ENCODE assay signal across 32 mouse cellular contexts in genomic region chr3:63910301-63910700, GRCm38 (mm10). TPM values are rescaled to one million over a fixed set of nuclear protein-coding genes. Genes with fewer than 3 reads are reported as not detected.
"Had no signal": no experiment of that assay in that cellular context is flagged by ENCODE, and none has a peak within 500 bp of the region (broad histone marks: within the 10 kb centered on the region; RNA-seq: fewer than 3 reads in every experiment).

No protein-coding gene starts in this region.

- H3K9me3 ChIP-seq: embryonic facial prominence, embryonic 10.5 days; embryonic facial prominence, embryonic 12.5 days; embryonic facial prominence, embryonic 13.5 days; embryonic facial prominence, embryonic 15.5 days; forebrain, embryonic 10.5 days; forebrain, embryonic 12.5 days; forebrain, embryonic 13.5 days; forebrain, embryonic 15.5 days had no signal

- H3K27ac ChIP-seq: embryonic facial prominence, embryonic 10.5 days; embryonic facial prominence, embryonic 12.5 days; embryonic facial prominence, embryonic 13.5 days; embryonic facial prominence, embryonic 15.5 days; forebrain, embryonic 10.5 days; forebrain, embryonic 12.5 days; forebrain, embryonic 13.5 days; forebrain, embryonic 15.5 days; gastrocnemius, adult 2 months; heart, adult 2 months had no signal

- H3K4me3 ChIP-seq: embryonic facial prominence, embryonic 10.5 days; embryonic facial prominence, embryonic 12.5 days; embryonic facial prominence, embryonic 13.5 days; embryonic facial prominence, embryonic 15.5 days; erythroblast, embryonic 14.5 days; forebrain, embryonic 10.5 days; forebrain, embryonic 12.5 days; forebrain, embryonic 13.5 days; forebrain, embryonic 15.5 days; gastrocnemius, adult 2 months; heart, adult 2 months had no signal

- H3K27me3 ChIP-seq: embryonic facial prominence, embryonic 15.5 days; forebrain, embryonic 12.5 days; forebrain, embryonic 13.5 days; forebrain, embryonic 15.5 days had no signal

- H3K4me1 ChIP-seq: embryonic facial prominence, embryonic 12.5 days had no signal

- H3K9ac ChIP-seq: embryonic facial prominence, embryonic 12.5 days; embryonic facial prominence, embryonic 13.5 days; embryonic facial prominence, embryonic 15.5 days; forebrain, embryonic 12.5 days; forebrain, embryonic 13.5 days; forebrain, embryonic 15.5 days; forebrain, postnatal 0 days had no signal

- H3K4me2 ChIP-seq: embryonic facial prominence, embryonic 12.5 days; embryonic facial prominence, embryonic 13.5 days; embryonic facial prominence, embryonic 15.5 days; forebrain, embryonic 12.5 days; forebrain, embryonic 13.5 days; forebrain, embryonic 15.5 days had no signal

- ATAC-seq: forebrain, embryonic 13.5 days; forebrain, embryonic 14.5 days; forebrain, embryonic 15.5 days; forebrain, embryonic 16.5 days; forebrain, postnatal 0 days had no signal

- DNase-seq: cerebellum, adult 2 months; cerebellum, adult 8-10 months; cerebellum, adult 9-10 months; cerebellum, adult 9-11 months; cerebellum, postnatal 10 days; cerebellum, postnatal 14 days; cerebellum, postnatal 25 days; cerebellum, postnatal 36 days; embryo, embryonic 11 days; forebrain, postnatal 0 days; gastrocnemius, adult 2 months; gastrocnemius, postnatal 10 days; gastrocnemius, postnatal 14 days; gastrocnemius, postnatal 25 days; gastrocnemius, postnatal 36 days; heart, adult 11 months; heart, adult 18-20 months; heart, adult 2 months had no signal

- H3K36me3 ChIP-seq: embryonic facial prominence, embryonic 10.5 days; embryonic facial prominence, embryonic 12.5 days; embryonic facial prominence, embryonic 15.5 days; forebrain, embryonic 10.5 days; forebrain, embryonic 12.5 days; forebrain, embryonic 15.5 days had no signal

RNA-seq across cellular contexts. Expression of gene Plch1, which starts 11.0 kb away (rescaled TPM):
- total RNA-seq: common myeloid progenitor, adult 5-6 weeks; gastrocnemius, adult 18-20 months; gastrocnemius, adult 2 months; gastrocnemius, postnatal 25 days; gastrocnemius, postnatal 36 days; granulocyte monocyte progenitor cell, adult 5-6 weeks had no signal
- polyA plus RNA-seq: erythroblast, embryonic 14.5 days had no signal

RNA-seq across cellular contexts. Expression of gene E130311K13Rik, which starts 19.0 kb away (rescaled TPM):
- polyA plus RNA-seq: erythroblast, embryonic 14.5 days had no signal
